In the genomic region with DNA sequence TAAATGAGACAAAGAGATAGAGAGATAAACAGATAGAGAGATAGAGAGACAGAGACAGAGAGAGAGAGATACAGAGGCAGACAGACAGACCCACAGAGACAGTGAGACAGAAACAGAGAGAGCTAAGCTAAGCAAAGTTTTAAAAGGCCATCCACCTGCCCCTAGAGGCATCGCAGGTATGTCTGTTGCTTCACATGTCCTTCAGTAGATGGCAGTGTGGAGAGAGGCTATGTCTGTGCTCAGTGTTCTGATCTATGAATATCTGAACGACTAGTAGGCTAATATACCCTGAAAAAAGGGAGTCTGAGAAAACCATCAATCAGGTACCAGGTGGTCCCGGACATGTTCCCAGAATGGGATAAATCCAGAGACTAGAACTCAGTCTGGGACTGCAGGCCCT, we compare ENCODE assay signal across 16 mouse cellular contexts.
DNase-seq lines count a peak whose midpoint lies in the region; ATAC-seq and TF ChIP-seq lines count a peak whose summit lies in the region.
"Had no signal": no experiment of that assay in that cellular context is flagged by ENCODE, and none has a peak within 500 bp of the region (broad histone marks: within the 10 kb centered on the region; RNA-seq: fewer than 3 reads in every experiment).

No protein-coding gene starts in this region.

- H3K36me3 ChIP-seq in kidney, postnatal 0 days (ENCODE audit: insufficient read depth, low read length), result no peaks in the 10 kb centered on the region
- H3K36me3 ChIP-seq in thymus, adult 2 months (ENCODE audit: control insufficient read depth, insufficient read depth, low read length), result no peaks in the 10 kb centered on the region
- no peaks in the 10 kb centered on the region for H3K36me3 ChIP-seq in stomach, postnatal 0 days (ENCODE audit: control insufficient read depth, insufficient read depth, low read length)
- H3K36me3 ChIP-seq in midbrain, embryonic 16.5 days (ENCODE audit: control insufficient read depth, insufficient read depth, low read length), result no peaks in the 10 kb centered on the region
- H3K36me3 ChIP-seq: embryonic facial prominence, embryonic 13.5 days; forebrain, embryonic 12.5 days; hindbrain, embryonic 15.5 days; kidney, embryonic 15.5 days had no signal

- H3K27ac ChIP-seq in kidney, postnatal 0 days, result no peak overlapping the region
- H3K27ac ChIP-seq in thymus, adult 2 months (ENCODE audit: control insufficient read depth, insufficient read depth, low read length), result no peak overlapping the region
- no peak overlapping the region for H3K27ac ChIP-seq in stomach, postnatal 0 days (replicated peaks)
- H3K27ac ChIP-seq in midbrain, embryonic 16.5 days (ENCODE audit: low read length), result no peak overlapping the region
- H3K27ac ChIP-seq: embryonic facial prominence, embryonic 13.5 days; forebrain, embryonic 12.5 days; hindbrain, embryonic 15.5 days; kidney, embryonic 15.5 days had no signal

- no peaks in the 10 kb centered on the region for H3K27me3 ChIP-seq in kidney, postnatal 0 days (ENCODE audit: insufficient read depth, low read length)
- H3K27me3 ChIP-seq in thymus, adult 2 months (ENCODE audit: control insufficient read depth, insufficient read depth, low read length), result no peaks in the 10 kb centered on the region
- H3K27me3 ChIP-seq in stomach, postnatal 0 days (ENCODE audit: control insufficient read depth, insufficient read depth, low read length), result no peaks in the 10 kb centered on the region
- H3K27me3 ChIP-seq in midbrain, embryonic 16.5 days (ENCODE audit: control insufficient read depth, insufficient read depth, low read depth, low read length), result no peaks in the 10 kb centered on the region
- H3K27me3 ChIP-seq: embryonic facial prominence, embryonic 13.5 days; forebrain, embryonic 12.5 days; hindbrain, embryonic 15.5 days; kidney, embryonic 15.5 days had no signal

- H3K4me3 ChIP-seq in kidney, postnatal 0 days (replicated peaks; ENCODE audit: low read depth, low read length), result no peak overlapping the region
- H3K4me3 ChIP-seq in thymus, adult 2 months (ENCODE audit: control insufficient read depth, insufficient read depth, low read length), result no peak overlapping the region
- no peak overlapping the region for H3K4me3 ChIP-seq in stomach, postnatal 0 days (ENCODE audit: low read depth, low read length)
- H3K4me3 ChIP-seq in midbrain, embryonic 16.5 days (ENCODE audit: low read depth, low read length), result no peak overlapping the region
- H3K4me3 ChIP-seq: embryonic facial prominence, embryonic 13.5 days; forebrain, embryonic 12.5 days; hindbrain, embryonic 15.5 days; kidney, embryonic 15.5 days had no signal

- no peaks in the 10 kb centered on the region for H3K4me1 ChIP-seq in kidney, postnatal 0 days (replicated peaks; ENCODE audit: insufficient read depth, low read length)
- H3K4me1 ChIP-seq in thymus, adult 2 months (replicated peaks; ENCODE audit: control insufficient read depth, insufficient read depth, low read length), result no peaks in the 10 kb centered on the region
- no peaks in the 10 kb centered on the region for H3K4me1 ChIP-seq in stomach, postnatal 0 days (replicated peaks; ENCODE audit: control insufficient read depth, insufficient read depth)
- no peaks in the 10 kb centered on the region for H3K4me1 ChIP-seq in midbrain, embryonic 16.5 days (ENCODE audit: control insufficient read depth, insufficient read depth, low read length)
- H3K4me1 ChIP-seq: embryonic facial prominence, embryonic 13.5 days; forebrain, embryonic 12.5 days; hindbrain, embryonic 15.5 days; kidney, embryonic 15.5 days had no signal

- no peak for TF ChIP-seq EP300 in stomach, postnatal 0 days (optimal IDR thresholded peaks at IDR 0.05)

- peak; percentile 33; the same call in 1 of the 2 replicates for TF ChIP-seq CTCF in kidney, postnatal 0 days (IDR thresholded peaks at IDR 0.05; ENCODE audit: low read depth)
- TF ChIP-seq CTCF in thymus, adult 2 months (IDR thresholded peaks at IDR 0.05; ENCODE audit: borderline replicate concordance, control insufficient read depth, extremely low read depth, insufficient read depth, low read length, poor library complexity), result no peak
- peak; percentile 48 for TF ChIP-seq CTCF in stomach, postnatal 0 days (IDR thresholded peaks at IDR 0.05; ENCODE audit: low read depth)

- H3K9ac ChIP-seq in kidney, postnatal 0 days (ENCODE audit: low read depth, low read length), result no peak overlapping the region
- H3K9ac ChIP-seq in stomach, postnatal 0 days (ENCODE audit: low read length), result no peak overlapping the region
- no peak overlapping the region for H3K9ac ChIP-seq in midbrain, embryonic 16.5 days (ENCODE audit: low read depth, low read length)
- H3K9ac ChIP-seq: embryonic facial prominence, embryonic 13.5 days; forebrain, embryonic 12.5 days; hindbrain, embryonic 15.5 days; kidney, embryonic 15.5 days had no signal

- ATAC-seq in kidney, postnatal 0 days (replicated peaks; ENCODE audit: low FRiP score, low read depth), result no peak
- no peak for ATAC-seq in stomach, postnatal 0 days (ENCODE audit: low FRiP score, low TSS enrichment)
- no peak for ATAC-seq in midbrain, embryonic 16.5 days
- ATAC-seq: activated CD4-positive, CD25-positive, alpha-beta regulatory T cell, adult 4 months had no signal

- WGBS in kidney, postnatal 0 days, result 68% methylated on average over 3 of the region's 3 CpGs
- 82% methylated on average over 3 of the region's 3 CpGs for whole genome bisulfite sequencing in thymus, adult 2 months
- 76% methylated on average over 3 of the region's 3 CpGs for WGBS in stomach, postnatal 0 days
- WGBS in midbrain, embryonic 16.5 days, result 83% methylated on average over 3 of the region's 3 CpGs

- no peak for TF ChIP-seq POLR2A in thymus, adult 2 months (IDR thresholded peaks at IDR 0.05; ENCODE audit: control insufficient read depth, extremely low read depth, insufficient read depth, low read length, poor library complexity)

- no peak overlapping the region for H3K4me2 ChIP-seq in kidney, postnatal 0 days (ENCODE audit: low read length)
- H3K4me2 ChIP-seq in stomach, postnatal 0 days (replicated peaks; ENCODE audit: low read depth), result no peak overlapping the region
- H3K4me2 ChIP-seq in midbrain, embryonic 16.5 days (ENCODE audit: low read length), result no peak overlapping the region
- H3K4me2 ChIP-seq: embryonic facial prominence, embryonic 13.5 days; forebrain, embryonic 12.5 days; hindbrain, embryonic 15.5 days; kidney, embryonic 15.5 days had no signal

- DNase-seq in cerebellum, adult 9-10 months, result peak; percentile 3
- no peak for DNase-seq in cerebellum, adult 11-12 months
- no peak for DNase-seq in kidney, postnatal 0 days (ENCODE audit: low spot score)
- no peak for DNase-seq in kidney, postnatal 14 days
- peak; percentile 8 for DNase-seq in thymus, adult 2 months
- no peak for DNase-seq in thymus, adult 18-20 months
- DNase-seq in stomach, postnatal 0 days (ENCODE audit: low spot score), result no peak
- DNase-seq: adrenal gland, postnatal 36 days; heart, postnatal 10 days; layer of hippocampus, adult 9-11 months had no signal

- H3K9me3 ChIP-seq in kidney, postnatal 0 days (replicated peaks; ENCODE audit: low read length), result no peaks in the 10 kb centered on the region
- no peaks in the 10 kb centered on the region for H3K9me3 ChIP-seq in stomach, postnatal 0 days (ENCODE audit: control insufficient read depth, low read length)
- no peaks in the 10 kb centered on the region for H3K9me3 ChIP-seq in midbrain, embryonic 16.5 days (replicated peaks; ENCODE audit: control insufficient read depth, low read length, poor library complexity, severe bottlenecking)
- H3K9me3 ChIP-seq: embryonic facial prominence, embryonic 13.5 days; forebrain, embryonic 12.5 days; hindbrain, embryonic 15.5 days; kidney, embryonic 15.5 days had no signal

Comparison
In these comparisons a context has a peak if more than half of its experiments do, and no peak if none do; other contexts are left out.
1. DNase-seq: peak in cerebellum, adult 9-10 months (single experiment) and thymus, adult 2 months (single experiment); none in cerebellum, adult 11-12 months (single experiment), kidney, postnatal 0 days (single experiment), kidney, postnatal 14 days (single experiment), thymus, adult 18-20 months (0 of 2) and stomach, postnatal 0 days (single experiment).